Mouse (Mus musculus): ENCODE results near the gene Pih1d1.

DNA sequence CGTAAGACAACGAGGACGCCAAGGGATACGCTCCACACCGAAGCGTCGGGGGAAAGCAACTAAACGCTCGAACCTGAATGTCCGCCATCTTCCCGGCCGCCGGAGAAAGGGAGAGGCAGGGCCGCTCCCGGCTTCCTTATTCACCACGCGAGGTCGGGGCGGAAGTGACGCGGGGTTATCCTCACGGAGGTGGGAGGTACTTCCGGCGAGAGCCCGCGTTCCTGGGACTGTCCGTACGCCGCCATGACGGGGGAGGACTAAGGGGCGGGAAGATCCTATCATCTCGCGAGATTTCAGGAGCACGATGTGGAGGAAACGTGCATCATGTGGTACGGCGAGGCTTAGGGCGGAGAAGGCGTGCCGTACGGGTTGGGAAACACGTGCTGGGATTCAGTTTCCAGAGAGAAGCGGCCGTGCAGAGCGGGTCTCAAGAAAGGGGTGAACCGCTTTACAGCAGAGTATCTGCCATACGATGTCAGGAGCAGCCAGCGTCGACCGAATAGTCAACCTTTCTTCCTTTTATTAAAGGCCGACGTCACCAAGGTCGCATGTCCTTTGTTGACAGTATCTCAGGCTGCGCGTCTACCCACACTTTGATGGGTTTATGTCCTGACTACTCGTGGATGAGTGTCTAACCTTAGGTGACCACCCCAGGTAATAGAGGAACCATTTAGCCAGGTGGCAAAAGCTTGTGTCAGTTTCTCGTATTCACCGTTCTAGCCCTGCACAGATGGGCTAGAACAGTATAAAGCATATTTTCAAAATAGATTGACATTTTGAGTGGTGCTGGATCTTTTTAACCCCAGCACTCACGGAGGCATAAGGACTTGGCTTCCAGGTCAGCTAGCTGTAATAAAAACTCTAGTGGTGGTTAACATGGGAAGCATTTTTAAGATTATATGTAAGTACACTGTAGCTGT lies 29.6 kb upstream of the Pih1d1 start, which contains the start of gene Rps11:
- TF ChIP-seq CTCF (conservative IDR thresholded peaks at IDR 0.05 in 1 of 2, IDR thresholded peaks at IDR 0.05 in 1 of 2; ENCODE audit: low read depth in 2 of 2, low read length in 2 of 2): 0 out of 4 replicates have a peak, but pooled peaks of 1 of the 2 experiments have one; percentile 8
- TF ChIP-seq RCOR1 (conservative IDR thresholded peaks at IDR 0.05; ENCODE audit: low read depth, low read length): 0 out of 2 replicates have a peak, but pooled peaks have one; percentile 53
- TF ChIP-seq SMC3 (IDR thresholded peaks at IDR 0.05; ENCODE audit: low read depth, low read length): no peak
- TF ChIP-seq POLR2A (IDR thresholded peaks at IDR 0.05; ENCODE audit: low read depth, low read length): peak; percentile 86
- TF ChIP-seq ZC3H11A (IDR thresholded peaks at IDR 0.05; ENCODE audit: low read depth, low read length): no peak
- peak; percentile 63 for TF ChIP-seq NRF1 (IDR thresholded peaks at IDR 0.05; ENCODE audit: low read depth, low read length)
- peak; percentile 85; the same call in 1 of the 2 replicates for TF ChIP-seq ZMIZ1 (IDR thresholded peaks at IDR 0.05; ENCODE audit: low read depth, low read length)
